Mouse (Mus musculus) G1E (cell line): ENCODE data around the gene Scamp1.
"Not testable (repeated sequence)": the region's sequence is repeated elsewhere in the genome, so short reads cannot be mapped to it uniquely, and the experiment has no call there.

ENCODE experiments used
- CTCF ChIP-seq: IDR thresholded peaks from 2 replicates; pipeline ENCODE4 v1.5.1; 2012; ENCODE audit warnings: low read depth, low read length, inconsistent platforms, mixed read lengths
- GATA1 ChIP-seq: IDR thresholded peaks from 2 replicates; pipeline ENCODE4 v1.6.1; 2012; ENCODE audit warnings: borderline replicate concordance, low read length, inconsistent platforms, mixed read lengths
- GATA2 ChIP-seq: IDR thresholded peaks from 2 replicates; pipeline ENCODE4 v1.6.1; 2012; ENCODE audit warnings: low read depth, low read length, inconsistent platforms, borderline replicate concordance
- POLR2AphosphoS5 ChIP-seq: IDR thresholded peaks from 2 replicates; pipeline ENCODE4 v1.6.1; 2012; ENCODE audit warnings: low read depth, low read length, inconsistent platforms; ENCODE audit not compliant: insufficient replicate concordance
- TAL1 ChIP-seq: conservative IDR thresholded peaks from 2 replicates; pipeline ENCODE4 v1.6.1; 2012; ENCODE audit warnings: low read depth, low read length, inconsistent platforms, mixed read lengths

- not testable (repeated sequence) for TF ChIP-seq CTCF, TAL1, GATA1, POLR2AphosphoS5, GATA2
Observed at GRCm38 (mm10) chr13:94312812-94313211, 27.2 kb upstream of the Scamp1 start.
